Mouse (Mus musculus): ENCODE measurements around the gene Slc26a8.

Slc26a8 gene

GRCm38 (mm10) chr17:28637711-28638690 lies 52.0 kb downstream of the Slc26a8 start:
- no peak for DNase-seq

- no peak for DNase-seq
These were observed 54.2 kb downstream of the Slc26a8 start for GRCm38 (mm10) chr17:28635842-28636241.

GRCm38 (mm10) chr17:28629125-28629524 lies 60.9 kb downstream of the Slc26a8 start:
- DNase-seq = no peak

GRCm38 (mm10) chr17:28628248-28629124 lies 61.5 kb downstream of the Slc26a8 start:
- no peak for DNase-seq

GRCm38 (mm10) chr17:28626937-28627336 lies 63.1 kb downstream of the Slc26a8 start:
- no peak for DNase-seq

GRCm38 (mm10) chr17:28625327-28625726 lies 64.7 kb downstream of the Slc26a8 start:
- DNase-seq = no peak

- DNase-seq = no peak
These were observed 65.2 kb downstream of the Slc26a8 start for GRCm38 (mm10) chr17:28624841-28625240.

GRCm38 (mm10) chr17:28622300-28622759 lies 67.7 kb downstream of the Slc26a8 start, which contains the start of gene Srpk1:
Gene Srpk1 (minus strand): TSS chr17:28622709.
- DNase-seq = peak; percentile 92 to 93

- peak; percentile 48 to 63 for DNase-seq
These were observed 68.4 kb downstream of the Slc26a8 start for GRCm38 (mm10) chr17:28621381-28622299.

- DNase-seq = no peak
These were observed 71.3 kb downstream of the Slc26a8 start for GRCm38 (mm10) chr17:28618775-28619174.

- no peak for DNase-seq
These were observed 71.9 kb downstream of the Slc26a8 start for GRCm38 (mm10) chr17:28618124-28618523.

- peak; percentile 15 to 29 for DNase-seq
These were observed 72.4 kb downstream of the Slc26a8 start for GRCm38 (mm10) chr17:28617636-28618035.

GRCm38 (mm10) chr17:28615332-28615731 lies 74.7 kb downstream of the Slc26a8 start:
- DNase-seq = no peak

GRCm38 (mm10) chr17:28613096-28613495 lies 76.9 kb downstream of the Slc26a8 start:
- no peak for DNase-seq

- DNase-seq = peak; percentile 15 to 28
These were observed 77.4 kb downstream of the Slc26a8 start for GRCm38 (mm10) chr17:28612603-28613002.

- no peak for DNase-seq
These were observed 80.5 kb downstream of the Slc26a8 start for GRCm38 (mm10) chr17:28609543-28609942.

GRCm38 (mm10) chr17:28601557-28602250 lies 88.3 kb downstream of the Slc26a8 start:
- no peak for DNase-seq

- no peak for DNase-seq
These were observed 89.3 kb downstream of the Slc26a8 start for GRCm38 (mm10) chr17:28600780-28601179.

- no peak for DNase-seq
These were observed 96.1 kb downstream of the Slc26a8 start for GRCm38 (mm10) chr17:28593965-28594364.

GRCm38 (mm10) chr17:28592998-28593397 lies 97.0 kb downstream of the Slc26a8 start:
- DNase-seq = peak; percentile 72 to 77

GRCm38 (mm10) chr17:28591476-28591875 lies 98.6 kb downstream of the Slc26a8 start:
- DNase-seq = no peak

All from thymus, postnatal 36 days (tissue).